Mouse (Mus musculus): ENCODE measurements around the gene Grik4.
A peak's percentile ranks its signal among the peaks of the same experiment; 100 is the strongest.

Gene Grik4

DNA sequence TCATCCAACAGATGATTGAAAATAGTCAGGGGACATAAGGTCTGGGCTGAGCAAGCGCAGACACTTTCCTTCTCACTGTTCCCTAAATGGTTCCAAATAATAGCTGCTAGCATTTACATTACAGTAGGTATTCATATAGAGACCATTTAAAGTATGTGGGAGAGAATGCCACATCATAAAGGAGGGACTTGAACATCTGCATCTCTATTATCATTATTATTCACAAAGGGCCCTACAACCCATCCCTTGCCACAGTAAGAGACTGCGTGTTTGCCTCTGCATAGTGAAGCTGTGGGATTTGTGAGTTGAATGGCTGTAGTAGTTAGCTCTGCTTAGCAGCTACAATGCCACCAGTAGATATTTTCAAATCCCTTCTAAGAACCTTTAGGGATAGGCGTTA is 296.2 kb downstream of the Grik4 start:
- no peak for DNase-seq

DNA sequence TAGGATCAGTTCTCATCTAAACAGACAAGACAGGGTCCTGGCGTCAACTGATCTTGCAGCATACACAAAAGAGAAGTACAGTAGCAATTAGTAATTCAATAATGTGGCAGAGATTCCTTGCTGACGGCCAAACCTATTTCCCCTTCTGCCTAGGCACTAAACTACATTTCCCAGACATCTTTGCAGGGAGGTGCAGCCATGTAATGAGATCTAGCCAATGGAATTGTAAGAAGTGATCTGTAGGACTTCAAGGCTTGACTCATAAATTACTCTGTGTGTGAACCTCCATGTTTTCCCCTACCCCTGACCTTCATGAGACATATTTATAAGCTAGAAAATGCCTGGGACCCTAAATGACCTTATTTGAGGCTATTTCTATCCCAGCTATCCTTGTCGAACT is 296.7 kb downstream of the Grik4 start:
- DNase-seq, result no peak

DNA sequence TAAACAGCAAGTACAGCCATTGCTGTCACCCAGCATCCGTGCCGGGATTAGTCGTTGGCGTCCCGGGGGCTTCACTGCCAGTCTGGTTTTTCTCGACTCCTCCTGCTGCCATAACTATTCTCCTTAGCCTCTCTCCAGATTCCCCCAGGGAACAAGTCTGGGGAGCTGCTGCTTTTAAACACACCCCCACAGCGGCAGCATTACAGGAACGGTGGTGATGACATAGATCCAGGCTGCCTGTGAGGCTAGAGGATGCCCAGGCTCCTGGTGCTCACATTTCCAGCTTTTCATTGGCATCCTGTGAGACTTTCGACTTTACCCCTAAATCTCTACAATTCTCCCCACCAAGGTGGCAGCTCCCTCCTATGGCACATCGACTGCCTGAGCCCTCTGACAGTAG is 297.5 kb downstream of the Grik4 start:
- peak; percentile 21 for DNase-seq

DNA sequence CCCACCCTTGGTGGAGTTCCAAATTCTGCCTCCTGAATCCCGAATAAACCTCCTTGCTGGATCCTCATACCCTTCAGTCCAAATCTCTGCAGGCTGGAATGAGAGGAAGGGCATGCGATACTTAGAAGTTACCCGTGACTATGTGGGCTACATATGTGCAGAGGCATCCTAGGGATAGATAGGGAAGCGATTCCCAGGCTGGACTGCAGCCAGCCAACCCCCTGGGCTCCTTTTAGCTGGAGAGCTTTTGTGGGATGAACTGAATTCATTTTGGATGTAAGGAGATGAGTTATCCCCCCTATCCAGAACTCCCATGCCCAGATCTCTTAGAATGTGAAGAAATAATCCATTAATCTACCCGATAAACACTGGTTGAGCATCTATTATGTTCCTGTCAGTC is 299.1 kb downstream of the Grik4 start:
- no peak for DNase-seq

DNA sequence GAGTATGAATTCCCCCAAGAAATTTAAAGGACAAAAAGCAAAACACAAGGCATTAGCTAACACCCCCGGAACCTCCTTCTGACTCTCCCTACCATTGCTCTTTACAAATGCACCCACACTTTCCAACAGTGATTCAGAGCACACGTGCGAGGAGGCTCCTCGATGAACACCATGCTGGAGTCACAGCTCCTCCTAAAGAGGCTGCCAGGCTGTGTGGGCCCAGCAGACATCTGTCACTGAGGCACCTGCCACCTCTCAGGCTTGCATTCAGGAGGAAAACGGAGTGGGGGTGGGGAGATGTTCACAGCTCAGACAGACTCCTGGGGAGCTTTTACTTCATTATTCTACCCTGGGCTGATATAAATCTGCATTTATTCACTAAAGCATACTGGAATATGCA is 301.5 kb downstream of the Grik4 start:
- peak; percentile 83 for DNase-seq

DNA sequence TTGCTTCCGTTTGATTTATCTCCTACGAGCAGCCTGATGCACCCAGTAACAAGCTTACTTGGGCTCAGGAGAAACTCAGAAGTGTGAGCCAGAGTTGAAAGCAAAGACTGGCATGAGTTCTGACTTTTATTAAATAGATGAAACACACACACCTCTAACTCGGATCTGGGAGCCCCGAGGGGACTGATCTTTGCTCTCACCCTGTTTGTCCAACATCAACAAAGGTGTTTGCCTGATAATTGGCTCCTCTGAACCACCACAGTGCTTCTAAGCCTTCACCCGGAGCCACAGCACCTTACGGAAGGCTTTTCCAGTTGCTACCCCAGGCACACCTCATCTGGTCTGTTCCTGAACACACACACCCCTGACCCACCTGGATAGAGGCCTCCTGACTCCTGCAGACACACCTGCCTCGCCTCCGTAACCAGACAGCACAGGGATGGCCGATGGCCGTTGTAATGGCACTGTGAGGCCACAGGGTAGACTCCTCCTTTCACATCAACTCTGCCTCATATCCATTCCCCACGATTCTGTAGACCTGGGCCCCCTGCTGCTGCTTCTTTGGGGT is 302.7 kb downstream of the Grik4 start:
- DNase-seq, result no peak

DNA sequence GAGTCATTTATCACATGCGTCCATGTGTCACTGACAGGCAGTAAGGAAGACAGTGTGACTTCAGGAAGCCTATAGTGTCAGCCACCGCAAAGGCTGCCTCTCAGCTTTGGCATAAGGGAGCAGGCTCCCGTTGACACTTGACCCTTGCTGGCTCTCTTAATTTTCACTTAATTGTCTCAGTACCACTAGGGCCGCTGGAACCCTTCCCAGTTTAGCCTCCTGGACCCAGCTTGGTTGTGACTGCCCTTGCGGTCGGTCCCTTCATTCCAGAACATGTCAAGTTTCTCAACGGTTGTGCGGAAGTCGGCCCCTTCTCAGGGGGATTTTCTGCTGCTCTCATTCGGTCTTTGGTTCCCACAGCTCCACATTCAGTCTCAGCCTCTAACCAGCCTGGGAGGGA is 307.8 kb downstream of the Grik4 start:
- no peak for DNase-seq

DNA sequence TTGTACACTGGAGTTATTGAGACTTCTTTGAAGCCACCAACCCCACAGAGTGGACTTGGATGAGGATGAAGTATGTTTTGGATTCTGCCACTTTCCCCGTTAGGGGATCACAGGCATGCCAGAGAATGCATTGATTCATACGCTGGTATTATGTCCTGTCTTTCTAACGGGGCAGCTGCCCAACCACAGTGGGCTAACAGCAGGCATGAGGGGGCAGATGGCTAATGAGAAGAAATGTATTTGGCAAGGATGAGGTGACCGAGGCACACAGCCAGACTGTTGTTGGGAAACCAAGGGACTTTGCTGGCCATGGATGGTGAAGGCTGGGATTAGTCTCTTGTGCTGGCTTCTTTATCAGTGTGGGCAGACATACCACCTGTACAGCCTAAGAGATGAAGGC is 312.8 kb downstream of the Grik4 start:
- no peak for DNase-seq

DNA sequence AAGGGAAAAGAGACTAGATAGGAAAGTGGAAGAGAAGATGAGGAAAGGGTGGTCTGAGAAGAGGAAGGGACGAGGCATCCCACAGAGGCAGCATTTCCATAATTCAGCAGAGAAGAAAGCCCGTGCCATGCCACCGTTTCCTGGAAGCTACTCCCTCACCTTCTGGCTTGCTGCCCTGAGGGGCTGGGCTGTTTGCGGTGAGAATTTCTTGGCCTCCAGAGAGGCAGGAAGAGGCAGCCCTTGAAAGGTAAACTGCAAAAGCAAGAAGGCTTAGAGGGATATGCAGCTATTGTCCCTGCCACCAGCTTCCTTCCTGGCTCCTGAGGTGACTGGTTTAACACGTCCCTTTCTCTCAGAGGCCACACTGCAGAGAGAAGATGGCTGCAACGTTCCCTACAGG is 316.7 kb downstream of the Grik4 start:
- no peak for DNase-seq

DNA sequence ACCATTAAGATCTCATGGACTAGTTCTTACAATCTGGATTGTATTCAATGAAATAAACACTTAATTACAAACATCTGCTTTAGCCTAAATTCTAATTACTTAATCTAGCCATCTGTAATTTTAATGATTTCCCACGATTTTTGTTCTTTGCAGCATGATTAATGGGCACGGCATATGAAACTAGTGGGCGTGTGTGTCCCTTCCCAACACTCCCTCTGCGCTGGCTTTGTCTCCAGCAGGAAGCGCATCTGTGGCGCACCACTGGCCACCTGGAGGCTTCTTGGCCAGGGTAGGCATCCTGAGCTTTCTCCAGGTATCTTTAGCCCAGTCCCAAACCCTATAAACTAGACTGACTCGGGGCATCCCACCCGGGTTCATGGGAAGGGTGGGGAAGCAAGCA is 317.1 kb downstream of the Grik4 start:
- no peak for DNase-seq

DNA sequence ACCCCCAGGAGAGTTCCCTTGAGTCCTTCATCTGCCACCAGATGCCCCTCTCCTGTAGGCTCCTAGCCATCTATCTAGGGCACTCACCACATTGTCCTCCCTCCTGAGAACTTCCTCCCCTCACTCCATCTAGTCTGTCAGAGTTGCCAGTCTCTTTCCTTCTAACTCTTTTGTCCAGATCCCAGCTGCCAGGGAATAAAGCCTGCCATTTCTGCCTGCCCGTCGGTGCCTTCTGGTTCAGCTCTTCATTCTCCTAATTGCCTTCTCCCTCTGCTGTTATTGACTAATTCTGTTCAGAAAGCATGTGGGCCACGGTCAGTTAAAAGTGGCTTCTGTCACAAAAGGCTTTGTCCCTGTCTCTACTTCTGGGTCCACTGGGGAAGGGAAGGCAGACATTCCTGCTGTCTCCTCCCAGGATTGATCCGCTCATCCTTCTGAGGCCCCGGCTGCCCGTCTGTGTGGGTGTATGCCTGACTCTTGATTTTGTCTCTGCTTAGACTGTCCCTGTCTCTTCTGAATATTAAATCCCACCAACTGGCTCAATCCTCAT is 318.0 kb downstream of the Grik4 start:
- no peak for DNase-seq

DNA sequence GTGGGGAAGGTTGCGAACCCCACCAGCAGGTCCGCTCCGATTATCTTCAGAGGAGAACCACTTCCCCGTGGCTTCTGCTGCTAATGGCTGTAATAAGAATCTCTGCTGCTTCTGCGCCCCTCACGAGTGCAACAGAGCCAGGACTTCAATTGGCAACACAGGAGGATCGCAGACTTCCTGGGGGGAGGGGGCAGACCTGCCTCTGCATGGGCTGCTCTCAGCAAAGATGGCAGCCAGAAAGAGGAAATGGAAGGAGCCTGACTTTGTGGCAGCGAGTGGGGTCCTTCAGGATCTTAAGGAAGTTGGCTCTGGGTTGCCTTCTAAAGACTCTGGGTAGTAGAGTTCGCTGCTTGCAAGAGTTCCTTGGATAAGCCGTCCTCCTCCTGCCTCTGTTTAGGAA is 329.9 kb downstream of the Grik4 start:
- DNase-seq, result no peak

DNA sequence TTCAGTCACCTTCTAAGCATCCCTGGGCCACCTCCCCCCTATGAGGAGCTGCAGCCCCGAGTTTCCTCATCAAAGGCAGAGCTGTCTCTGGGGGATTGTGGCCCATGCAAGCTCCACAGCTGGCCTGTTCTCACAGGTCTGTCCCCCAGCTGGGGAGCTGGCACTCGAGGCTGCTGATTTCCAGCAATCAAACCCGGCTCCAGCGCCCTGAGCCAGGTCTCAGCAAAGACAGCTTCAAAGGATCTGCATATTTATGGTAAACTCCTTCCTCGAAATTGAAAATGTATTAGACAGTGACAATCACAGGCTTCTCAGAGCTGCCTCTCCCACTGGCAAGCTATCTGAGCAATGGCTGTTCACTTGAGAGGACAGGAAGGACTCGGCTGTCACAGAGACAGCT is 330.5 kb downstream of the Grik4 start:
- no peak for DNase-seq

DNA sequence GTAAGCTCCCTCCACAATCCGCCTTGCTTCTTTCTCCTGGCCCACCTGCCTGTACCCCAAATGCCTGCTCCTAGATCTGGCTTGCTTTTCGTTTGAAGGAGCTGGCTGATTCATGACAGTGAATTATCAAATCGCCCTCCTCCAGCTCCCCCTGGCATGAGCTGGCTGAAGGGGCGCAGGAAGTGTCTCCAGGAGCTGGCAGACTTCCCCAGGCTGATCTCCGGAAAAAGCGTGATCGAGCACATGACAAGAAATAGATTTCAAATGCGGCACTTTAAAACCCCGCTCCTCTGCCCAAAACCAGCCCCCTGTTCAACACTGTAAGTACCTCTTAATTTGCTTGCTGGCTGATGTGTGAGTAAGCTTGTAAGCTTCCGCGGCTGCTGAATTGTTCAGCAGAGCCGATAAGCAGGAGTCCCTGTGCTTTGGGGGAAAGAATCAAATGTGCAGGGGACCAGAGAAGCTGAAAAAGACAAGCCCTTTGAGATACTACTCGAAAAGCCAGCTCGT is 331.8 kb downstream of the Grik4 start:
- no peak for DNase-seq

DNA sequence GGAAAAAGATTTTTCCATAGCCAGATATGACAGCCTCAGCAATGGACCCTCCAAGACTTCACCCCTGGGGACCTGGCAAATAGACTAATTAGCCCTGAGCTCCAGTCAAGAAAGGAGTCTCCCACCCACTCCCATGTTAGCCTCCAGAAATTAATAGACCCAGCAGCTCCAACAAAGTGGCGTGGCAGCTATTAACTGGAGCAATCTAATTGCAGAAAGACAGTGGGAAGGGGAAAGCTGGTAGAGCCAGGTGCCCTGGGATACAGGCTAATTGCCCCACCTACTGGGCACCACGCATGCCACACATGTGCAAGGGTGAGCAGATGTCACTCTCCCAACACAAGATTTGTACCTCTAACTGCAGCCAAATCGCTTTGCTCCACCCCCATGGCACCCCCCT is 342.8 kb downstream of the Grik4 start:
- no peak for DNase-seq

DNA sequence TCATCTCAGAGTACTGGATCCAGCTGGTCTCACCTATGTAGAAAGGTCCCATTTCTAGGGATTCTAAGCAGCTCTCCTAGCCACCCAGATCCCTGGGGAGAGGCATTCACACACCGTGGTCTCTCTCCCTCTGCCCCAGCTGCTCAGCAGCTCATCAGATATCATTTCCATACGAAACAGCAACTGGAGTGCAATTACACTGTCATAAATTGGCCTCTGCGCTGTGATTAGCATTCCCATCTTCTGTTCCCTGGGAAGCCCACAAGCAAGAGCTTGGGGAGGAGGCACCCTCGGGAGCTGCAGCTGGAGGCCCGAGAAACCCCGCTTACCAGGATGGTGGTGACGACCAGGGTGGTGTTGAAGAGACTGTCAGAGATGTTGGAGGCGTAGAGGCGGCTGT is 346.8 kb downstream of the Grik4 start:
- no peak for DNase-seq

DNA sequence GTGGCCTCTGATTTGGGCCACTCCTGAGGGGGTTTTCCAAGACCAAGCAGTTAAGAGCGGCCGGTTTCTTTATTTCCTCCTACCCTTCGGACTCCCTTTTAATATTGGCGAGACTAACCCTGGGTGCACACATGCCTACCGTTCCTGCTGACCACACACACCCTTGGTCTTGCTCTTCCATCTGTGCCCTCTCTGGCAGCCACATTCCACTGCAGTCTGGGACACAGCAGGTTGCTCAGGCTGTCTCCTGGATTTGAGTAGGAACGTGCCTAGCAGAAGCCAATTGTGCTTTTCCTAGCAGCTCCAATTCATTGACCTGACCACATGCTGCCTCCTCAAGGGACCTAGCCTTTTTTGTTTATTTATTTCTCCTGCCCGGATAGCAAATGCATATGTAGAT is 365.8 kb downstream of the Grik4 start:
- DNase-seq, result no peak

DNA sequence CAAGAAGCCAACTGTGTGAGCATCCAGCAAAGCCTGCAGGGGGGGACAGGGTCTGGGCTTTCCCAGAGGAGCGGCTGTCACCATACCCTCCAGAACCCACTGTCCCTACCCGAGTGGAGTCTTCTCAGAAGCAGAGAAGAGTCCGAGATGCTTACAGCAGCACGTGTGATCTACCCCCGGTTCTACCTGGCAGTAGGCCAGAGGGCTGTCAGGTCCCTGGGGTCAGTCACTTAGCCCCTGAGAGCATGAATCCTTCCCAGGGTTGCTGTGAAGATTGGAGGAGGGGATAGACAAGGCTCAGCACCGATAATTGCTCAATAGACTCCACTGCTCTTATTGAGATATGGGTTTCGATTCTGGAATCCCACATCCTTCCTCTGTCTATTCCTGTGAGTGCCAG is 366.2 kb downstream of the Grik4 start:
- DNase-seq, result no peak

DNA sequence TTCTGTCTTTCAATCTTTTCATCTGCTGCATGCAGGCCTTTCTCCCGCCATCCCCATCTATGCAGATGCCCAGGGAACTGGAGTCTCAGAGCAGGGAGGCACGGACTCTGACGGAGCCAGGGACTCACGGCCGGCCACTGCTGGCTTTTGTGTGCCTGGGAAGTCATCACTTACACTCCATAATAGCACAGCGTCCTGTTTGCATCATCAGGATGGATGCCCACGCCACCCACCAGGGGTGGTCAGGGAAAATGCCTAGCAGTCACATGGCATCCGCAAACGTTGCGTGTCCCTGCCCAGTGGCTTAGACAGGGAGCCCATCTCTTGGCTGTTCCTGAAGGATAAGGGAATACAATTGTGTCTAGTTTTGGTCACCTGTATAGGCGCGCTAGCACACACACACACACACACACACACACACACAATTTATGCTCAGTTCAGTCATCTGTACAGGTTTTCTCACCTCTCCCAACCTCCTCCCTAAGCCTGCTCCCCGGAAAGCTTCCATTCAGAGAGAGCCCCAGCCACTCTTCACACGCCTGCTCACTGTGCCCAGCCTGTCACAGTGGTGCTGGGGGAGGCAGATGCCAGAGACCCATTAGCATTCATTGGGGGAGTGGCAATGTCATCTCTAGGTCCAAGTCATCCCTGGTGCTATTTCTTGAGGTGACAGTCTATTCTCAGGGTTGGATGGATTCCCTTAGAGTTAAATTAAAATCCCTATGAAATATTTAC is 370.5 kb downstream of the Grik4 start:
- peak; percentile 34 for DNase-seq

DNA sequence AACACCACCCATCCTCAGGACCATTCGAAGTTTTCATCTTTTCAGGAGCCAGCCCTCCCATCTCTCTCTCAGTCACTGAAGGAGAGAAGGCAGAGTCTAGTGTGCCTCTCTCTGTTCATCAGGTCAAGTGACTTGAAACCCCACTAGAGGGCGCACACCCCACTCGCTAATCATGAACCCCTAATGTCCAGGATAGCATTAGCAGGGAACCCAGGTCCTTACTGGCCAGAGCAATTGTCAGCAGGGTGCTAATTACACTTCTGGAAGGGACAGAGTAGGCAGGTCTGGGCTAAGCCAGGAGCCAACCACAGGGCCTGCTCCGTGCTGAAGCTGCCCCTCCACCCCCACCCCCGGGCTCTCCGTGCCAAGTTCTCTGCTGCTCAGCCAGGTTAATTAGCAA is 371.1 kb downstream of the Grik4 start:
- peak; percentile 45 for DNase-seq

DNA sequence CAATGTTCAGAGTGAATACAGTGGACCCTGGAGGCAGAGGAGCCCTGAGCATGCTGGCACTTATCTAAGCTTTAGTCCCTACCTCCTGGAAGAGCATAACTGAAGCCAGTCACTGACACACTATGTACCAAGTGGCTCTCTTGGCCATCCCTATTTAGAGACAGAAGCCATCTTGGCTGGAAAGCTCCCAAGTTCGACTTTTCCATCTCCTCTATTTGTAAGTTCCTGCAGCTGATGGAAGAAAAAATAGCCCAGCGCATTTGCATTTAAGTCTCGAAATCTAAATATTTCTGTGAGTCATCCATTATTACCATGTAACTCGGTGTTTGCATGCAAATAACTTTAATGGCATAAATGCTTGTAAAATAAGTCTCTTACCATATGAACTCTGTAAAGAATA is 378.4 kb downstream of the Grik4 start:
- DNase-seq, result peak; percentile 22

DNA sequence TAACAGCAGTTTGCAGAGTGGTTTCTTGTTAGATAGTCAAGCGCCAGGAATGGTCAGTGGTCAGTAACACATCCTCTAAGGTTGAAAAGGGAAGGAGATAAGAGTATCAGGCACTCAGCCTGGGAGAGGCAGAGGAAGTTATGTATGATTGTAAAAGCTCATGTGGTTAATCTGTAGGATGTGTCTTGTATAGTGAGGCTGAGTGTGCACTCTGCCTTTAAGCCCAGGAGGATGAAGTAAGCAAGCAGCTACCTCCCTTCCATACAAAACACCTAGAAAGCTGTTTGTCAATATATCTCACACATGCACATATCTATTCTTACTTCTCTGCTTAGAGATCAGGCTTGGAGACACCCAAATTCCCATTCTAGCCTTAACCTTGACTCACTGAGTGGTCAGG is 389.1 kb downstream of the Grik4 start:
- no peak for DNase-seq

DNA sequence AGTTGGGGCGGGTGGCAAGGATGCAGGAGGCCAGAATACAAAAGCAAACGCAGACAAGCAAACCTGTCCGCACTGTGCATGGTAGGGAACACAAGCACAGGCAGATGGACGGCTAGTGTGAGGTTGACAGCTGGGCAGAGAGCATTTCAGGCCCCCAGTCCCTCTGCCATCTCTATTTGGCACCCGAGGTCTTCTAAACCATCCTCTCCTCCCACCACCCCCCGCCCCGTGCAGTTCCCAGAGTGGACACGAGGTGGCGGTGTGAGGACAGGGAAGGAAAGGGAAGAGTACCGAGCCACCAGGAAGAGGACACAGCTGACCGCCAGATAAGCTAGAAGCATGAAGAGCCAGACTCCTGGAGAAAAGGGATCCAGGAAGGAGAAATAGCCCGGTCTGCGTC is 394.2 kb downstream of the Grik4 start:
- DNase-seq, result peak; percentile 83

DNA sequence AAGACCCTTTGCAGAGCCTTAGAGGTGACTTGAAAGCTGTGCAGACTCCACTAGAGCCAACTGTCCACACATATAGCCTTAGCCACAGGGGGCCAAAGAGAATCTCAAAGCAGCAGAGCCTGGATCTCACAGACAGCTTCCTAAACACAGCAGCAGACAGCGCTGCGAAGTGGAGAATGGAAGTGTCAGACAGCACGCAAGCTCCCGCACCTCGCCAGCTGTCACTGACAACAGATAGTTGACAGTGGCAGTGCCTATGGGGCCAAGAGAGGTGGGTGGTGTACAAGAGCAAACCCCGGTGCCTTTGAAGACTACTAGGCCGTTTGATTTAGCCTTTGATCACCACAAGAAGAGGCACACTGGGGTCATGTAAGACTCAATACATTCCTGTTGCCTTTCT is 395.3 kb downstream of the Grik4 start:
- DNase-seq, result no peak

DNA sequence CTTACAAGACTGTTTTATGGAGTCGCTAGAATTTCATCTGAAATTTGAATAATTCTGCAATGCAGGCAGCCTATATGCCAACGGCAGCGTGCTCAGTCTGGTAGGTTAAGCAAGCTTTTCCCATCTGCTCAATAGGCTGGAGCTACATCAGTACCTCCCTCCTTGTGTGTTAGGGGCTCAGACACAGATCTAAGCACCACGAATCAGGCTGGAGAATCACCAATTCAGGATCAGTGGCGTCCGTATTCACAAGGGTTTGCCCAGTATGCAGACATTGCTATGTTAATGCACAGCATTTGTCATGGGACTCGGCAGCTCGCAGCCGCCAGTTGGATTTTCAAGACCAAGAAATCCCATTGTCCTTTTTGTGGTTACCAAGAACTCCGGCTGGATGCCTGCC is 399.8 kb downstream of the Grik4 start:
- DNase-seq, result peak; percentile 13

Measured in right cerebral cortex, postnatal 25 days (tissue).